Mouse (Mus musculus) myocyte (in vitro differentiated cells): ENCODE measurements at regions not wholly inside any gene's neighbourhood (a gene's known extent, or its start where the extent isn't known, plus 50 kb on each side); places are given as distances from the start of the nearest gene placed in this dataset.

Experiments
- H3K27me3 ChIP-seq: one replicate; pipeline ENCODE4 v1.6.1; 2011; ENCODE audit not compliant: control insufficient read depth, insufficient read depth, insufficient read length
- H3K36me3 ChIP-seq: one replicate; pipeline ENCODE4 v1.6.1; 2011; ENCODE audit not compliant: control insufficient read depth, insufficient read depth
- H3K4me2 ChIP-seq: one replicate; pipeline ENCODE4 v1.6.1; 2011; ENCODE audit warnings: low read depth, control low read depth
- H3K4me3 ChIP-seq: one replicate; pipeline ENCODE4 v1.5.1; 2011; ENCODE audit warnings: mild to moderate bottlenecking, control low read depth, moderate library complexity
- H3K79me2 ChIP-seq: one replicate; pipeline ENCODE4 v1.6.1; 2011; ENCODE audit not compliant: control insufficient read depth, insufficient read depth
- H3ac ChIP-seq: one replicate; pipeline ENCODE4 v1.6.1; 2011; ENCODE audit not compliant: control insufficient read depth, insufficient read length
- CEBPB ChIP-seq: IDR thresholded peaks from 2 replicates; pipeline ENCODE4 v1.6.1; 2011; ENCODE audit warnings: mild to moderate bottlenecking, moderate library complexity; ENCODE audit not compliant: poor library complexity, insufficient read depth, severe bottlenecking
- E2F4 ChIP-seq: IDR thresholded peaks from one replicate; pipeline ENCODE4 v1.6.1; 2011; ENCODE audit warnings: mild to moderate bottlenecking, control low read depth, moderate library complexity; ENCODE audit not compliant: insufficient read depth
- MAX ChIP-seq: IDR thresholded peaks from one replicate; pipeline ENCODE4 v1.6.1; 2011; ENCODE audit warnings: low read depth, mild to moderate bottlenecking, control low read depth
- MYOD1 ChIP-seq, 3 experiments: IDR thresholded peaks; one replicate each; pipeline ENCODE4 v1.6.1; 2011; ENCODE audit warnings: control low read depth in 2 of 3, low read depth in 2 of 3, mild to moderate bottlenecking in 2 of 3, moderate library complexity in 1 of 3; ENCODE audit not compliant: insufficient read length in 2 of 3, control insufficient read depth in 1 of 3
- MYOG ChIP-seq, 3 experiments: IDR thresholded peaks; one replicate each; pipeline ENCODE4 v1.6.1; 2011; ENCODE audit warnings: control low read depth in 2 of 3, low read depth in 2 of 3, mild to moderate bottlenecking in 2 of 3; ENCODE audit not compliant: insufficient read length in 2 of 3, control insufficient read depth in 1 of 3, insufficient read depth in 1 of 3
- POLR2A ChIP-seq: IDR thresholded peaks from one replicate; pipeline ENCODE4 v1.6.1; 2011; ENCODE audit warnings: low read depth, mild to moderate bottlenecking, control low read depth, moderate library complexity; ENCODE audit not compliant: insufficient read length
- POLR2AphosphoS2 ChIP-seq: IDR thresholded peaks from one replicate; pipeline ENCODE4 v1.6.1; 2011; ENCODE audit warnings: low read depth, control low read depth; ENCODE audit not compliant: insufficient read length
- REST ChIP-seq: IDR thresholded peaks from one replicate; pipeline ENCODE4 v1.6.1; 2011; ENCODE audit warnings: mild to moderate bottlenecking, control low read depth, moderate library complexity; ENCODE audit not compliant: insufficient read depth, insufficient read length
- SRF ChIP-seq: IDR thresholded peaks from one replicate; pipeline ENCODE4 v1.6.1; 2011; ENCODE audit warnings: low read depth; ENCODE audit not compliant: control insufficient read depth, insufficient read length
- TCF12 ChIP-seq: IDR thresholded peaks from one replicate; pipeline ENCODE4 v1.6.1; 2011; ENCODE audit warnings: mild to moderate bottlenecking, control low read depth; ENCODE audit not compliant: poor library complexity, insufficient read depth, severe bottlenecking
- TCF3 ChIP-seq: IDR thresholded peaks from one replicate; pipeline ENCODE4 v1.6.1; 2011; ENCODE audit warnings: low read depth, control low read depth; ENCODE audit not compliant: insufficient read length
- USF1 ChIP-seq: IDR thresholded peaks from one replicate; pipeline ENCODE4 v1.6.1; 2011; ENCODE audit warnings: low read depth, mild to moderate bottlenecking, control low read depth, moderate library complexity

GRCm38 (mm10) chr1:81624141-81624540, 547.4 kb downstream of the Nyap2 start:
- no peak for TF ChIP-seq E2F4
- Histone ChIP-seq H3K4me3 (no peak overlapping the region), H3K4me2 (no peak overlapping the region), H3K27me3 (no peaks in the 10 kb centered on the region), H3K79me2 (no peaks in the 10 kb centered on the region), H3ac (no peak overlapping the region), H3K36me3 (no peaks in the 10 kb centered on the region)

GRCm38 (mm10) chr1:81632704-81633103, 556.0 kb downstream of the Nyap2 start:
- no peak for TF ChIP-seq MYOG (IDR thresholded peaks at IDR 0.05; ENCODE audit: control insufficient read depth in 1 of 3, insufficient read depth in 1 of 3, insufficient read length in 2 of 3, low read depth in 2 of 3)
- no peak for TF ChIP-seq TCF12
- no peak for TF ChIP-seq USF1
- no peak for TF ChIP-seq TCF3
- TF ChIP-seq E2F4, result no peak
- no peak for TF ChIP-seq SRF
- TF ChIP-seq CEBPB, result no peak
- no peak for TF ChIP-seq MAX
- no peak for TF ChIP-seq REST
- TF ChIP-seq POLR2A, result no peak
- no peak for TF ChIP-seq MYOD1 (IDR thresholded peaks at IDR 0.05; ENCODE audit: control insufficient read depth in 1 of 3, insufficient read length in 2 of 3, low read depth in 2 of 3)
- TF ChIP-seq POLR2AphosphoS2, result no peak

GRCm38 (mm10) chr1:81637357-81637756, 560.6 kb downstream of the Nyap2 start:
- no peaks in the 10 kb centered on the region for H3K27me3 ChIP-seq
- no peak for TF ChIP-seq REST
- no peak for TF ChIP-seq CEBPB
- no peak for TF ChIP-seq TCF3
- no peak overlapping the region for H3K4me3 ChIP-seq
- no peaks in the 10 kb centered on the region for H3K36me3 ChIP-seq
- H3K4me2 ChIP-seq, result no peak overlapping the region
- no peak overlapping the region for H3ac ChIP-seq
- H3K79me2 ChIP-seq, result no peaks in the 10 kb centered on the region

More at GRCm38 (mm10) chr1:81632704-81633103, 556.0 kb downstream of the Nyap2 start:
- Histone ChIP-seq H3ac (no peak overlapping the region), H3K4me3 (no peak overlapping the region), H3K36me3 (no peaks in the 10 kb centered on the region), H3K79me2 (no peaks in the 10 kb centered on the region), H3K4me2 (no peak overlapping the region), H3K27me3 (no peaks in the 10 kb centered on the region)

- no peaks in the 10 kb centered on the region for H3K36me3 ChIP-seq
- H3K4me2 ChIP-seq, result no peak overlapping the region
- no peak overlapping the region for H3K4me3 ChIP-seq
- no peaks in the 10 kb centered on the region for H3K79me2 ChIP-seq
- no peaks in the 10 kb centered on the region for H3K27me3 ChIP-seq
- no peak for TF ChIP-seq E2F4
- TF ChIP-seq MAX, result no peak
- TF ChIP-seq MYOD1 (IDR thresholded peaks at IDR 0.05; ENCODE audit: control insufficient read depth in 1 of 3, insufficient read length in 2 of 3, low read depth in 2 of 3), result no peak
- TF ChIP-seq MYOG (IDR thresholded peaks at IDR 0.05; ENCODE audit: control insufficient read depth in 1 of 3, insufficient read depth in 1 of 3, insufficient read length in 2 of 3, low read depth in 2 of 3), result no peak
- no peak for TF ChIP-seq CEBPB
- no peak for TF ChIP-seq TCF3
- no peak for TF ChIP-seq SRF
- TF ChIP-seq USF1, result no peak
- TF ChIP-seq TCF12, result no peak
- TF ChIP-seq POLR2AphosphoS2, result no peak
- TF ChIP-seq REST, result no peak
- TF ChIP-seq POLR2A, result no peak
- no peak overlapping the region for H3ac ChIP-seq
Observed at GRCm38 (mm10) chr1:81652990-81653717, 576.4 kb downstream of the Nyap2 start.

- no peaks in the 10 kb centered on the region for H3K27me3 ChIP-seq
- no peaks in the 10 kb centered on the region for H3K36me3 ChIP-seq
- no peak overlapping the region for H3ac ChIP-seq
- no peak for TF ChIP-seq REST
- peak; percentile 90 for TF ChIP-seq CEBPB
- no peak for TF ChIP-seq USF1
- TF ChIP-seq SRF, result no peak
- TF ChIP-seq TCF3, result no peak
- TF ChIP-seq POLR2AphosphoS2, result no peak
- H3K79me2 ChIP-seq, result no peaks in the 10 kb centered on the region
- peak overlapping the region; percentile 43 for H3K4me2 ChIP-seq
- H3K4me3 ChIP-seq, result no peak overlapping the region
Observed at GRCm38 (mm10) chr1:81661245-81661644, 571.7 kb upstream of the Gm9747 start.
